Mouse (Mus musculus) MEL (cell line): ENCODE data around the gene Bmp7.

ENCODE experiments used
- CTCF ChIP-seq, 3 experiments: IDR thresholded peaks in 2 of 3; conservative IDR thresholded peaks in 1 of 3; 2 replicates each; pipeline ENCODE4 v1.5.1; 2011 to 2012; ENCODE audit warnings: low read length in 3 of 3, low read depth in 2 of 3, mild to moderate bottlenecking in 2 of 3, improper control_type of control experiment in 1 of 3, inconsistent platforms in 1 of 3, mixed read lengths in 1 of 3, moderate library complexity in 1 of 3; ENCODE audit not compliant: control insufficient read depth in 1 of 3, insufficient read depth in 1 of 3, poor library complexity in 1 of 3, severe bottlenecking in 1 of 3
- UBTF ChIP-seq: IDR thresholded peaks from 2 replicates; pipeline ENCODE4 v1.6.1; 2012; ENCODE audit warnings: low read depth, mild to moderate bottlenecking, inconsistent platforms, low read length, improper control_type of control experiment, moderate library complexity, borderline replicate concordance; ENCODE audit not compliant: insufficient read depth

DNA sequence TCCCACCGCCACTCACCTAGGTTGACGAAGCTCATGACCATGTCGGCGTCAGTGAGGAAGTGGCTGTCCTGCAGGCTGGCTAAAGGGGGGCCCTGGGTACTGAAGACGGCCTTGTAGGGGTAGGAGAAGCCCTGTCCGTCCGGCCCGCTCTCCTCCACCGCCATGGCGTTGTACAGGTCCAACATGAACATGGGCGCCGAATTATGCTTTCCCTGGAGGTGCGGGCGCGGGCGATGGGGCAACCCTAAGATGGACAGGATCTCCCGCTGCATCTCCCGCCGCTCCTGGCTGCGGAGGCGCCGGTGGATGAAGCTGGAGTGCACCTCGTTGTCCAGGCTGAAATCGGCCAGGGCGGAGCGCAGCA lies 500 bp downstream of the Bmp7 start:
- TF ChIP-seq CTCF (IDR thresholded peaks at IDR 0.05 in 2 of 3, conservative IDR thresholded peaks at IDR 0.05 in 1 of 3; ENCODE audit: control insufficient read depth in 1 of 3, insufficient read depth in 1 of 3, low read depth in 2 of 3, low read length in 3 of 3, poor library complexity in 1 of 3, severe bottlenecking in 1 of 3), result no peak
- no peak for TF ChIP-seq UBTF
